Mouse (Mus musculus): ENCODE data around the gene Fam122a. TPM values are rescaled to one million over a fixed set of nuclear protein-coding genes. Genes with fewer than 3 reads are reported as not detected.
A peak's percentile ranks its signal among the peaks of the same experiment; 100 is the strongest.

The Fam122a gene
- polyA plus RNA-seq, 1 experiment from 2014 or later: 54.1 TPM

- H3K4me1 ChIP-seq (ENCODE audit: control insufficient read depth, insufficient read depth, low read length): no peaks in the 10 kb centered on the region
- H3K9me3 ChIP-seq (ENCODE audit: control insufficient read depth, low read depth, low read length): no peaks in the 10 kb centered on the region
- H3K4me2 ChIP-seq (replicated peaks; ENCODE audit: low read depth, low read length): no peak overlapping the region
- no peaks in the 10 kb centered on the region for H3K36me3 ChIP-seq (ENCODE audit: control insufficient read depth, insufficient read depth, low read length)
- no peaks in the 10 kb centered on the region for H3K27me3 ChIP-seq (ENCODE audit: control insufficient read depth, insufficient read depth, low read length)
- no peak overlapping the region for H3K9ac ChIP-seq (replicated peaks; ENCODE audit: low read depth, low read length)
- WGBS: 86% methylated on average over 2 of the region's 2 CpGs
- no peak overlapping the region for H3K27ac ChIP-seq (ENCODE audit: low read length)
- no peak for ATAC-seq (ENCODE audit: insufficient number of reproducible peaks, insufficient read depth, low FRiP score, low read depth)
- H3K4me3 ChIP-seq (ENCODE audit: low read depth, low read length): no peak overlapping the region
Measured at GRCm38 (mm10) chr19:24431381-24431780, 45.8 kb downstream of the Fam122a start.

- Histone ChIP-seq H3K27ac (ENCODE audit: low read length) (no peak overlapping the region), H3K9ac (replicated peaks; ENCODE audit: low read depth, low read length) (no peak overlapping the region), H3K4me2 (replicated peaks; ENCODE audit: low read depth, low read length) (no peak overlapping the region), H3K27me3 (ENCODE audit: control insufficient read depth, insufficient read depth, low read length) (no peaks in the 10 kb centered on the region), H3K4me3 (ENCODE audit: low read depth, low read length) (no peak overlapping the region), H3K9me3 (ENCODE audit: control insufficient read depth, low read depth, low read length) (no peaks in the 10 kb centered on the region), H3K4me1 (ENCODE audit: control insufficient read depth, insufficient read depth, low read length) (no peaks in the 10 kb centered on the region), H3K36me3 (ENCODE audit: control insufficient read depth, insufficient read depth, low read length) (no peaks in the 10 kb centered on the region)
- WGBS: 91% methylated on average over 3 of the region's 3 CpGs
- no peak for ATAC-seq (ENCODE audit: insufficient number of reproducible peaks, insufficient read depth, low FRiP score, low read depth)
Measured at GRCm38 (mm10) chr19:24428011-24428410, 49.1 kb downstream of the Fam122a start.

- Histone ChIP-seq H3K4me1 (ENCODE audit: control insufficient read depth, insufficient read depth, low read length) (no peaks in the 10 kb centered on the region), H3K9me3 (ENCODE audit: control insufficient read depth, low read depth, low read length) (no peaks in the 10 kb centered on the region), H3K9ac (replicated peaks; ENCODE audit: low read depth, low read length) (no peak overlapping the region), H3K27ac (ENCODE audit: low read length) (0 out of 2 replicates have a peak overlapping the region, but pooled peaks have one; percentile 18), H3K27me3 (ENCODE audit: control insufficient read depth, insufficient read depth, low read length) (no peaks in the 10 kb centered on the region), H3K36me3 (ENCODE audit: control insufficient read depth, insufficient read depth, low read length) (no peaks in the 10 kb centered on the region), H3K4me3 (ENCODE audit: low read depth, low read length) (no peak overlapping the region), H3K4me2 (replicated peaks; ENCODE audit: low read depth, low read length) (no peak overlapping the region)
- WGBS: 42% methylated on average over 4 of the region's 4 CpGs
- ATAC-seq (ENCODE audit: insufficient number of reproducible peaks, insufficient read depth, low FRiP score, low read depth): peak; percentile 88
Measured at GRCm38 (mm10) chr19:24427258-24427657, 49.9 kb downstream of the Fam122a start.

GRCm38 (mm10) chr19:24426759-24427181 is 50.4 kb downstream of the Fam122a start:
- H3K4me1 ChIP-seq (ENCODE audit: control insufficient read depth, insufficient read depth, low read length): no peaks in the 10 kb centered on the region
- H3K9ac ChIP-seq (replicated peaks; ENCODE audit: low read depth, low read length): no peak overlapping the region
- WGBS: 77% methylated on average over 7 of the region's 7 CpGs
- no peaks in the 10 kb centered on the region for H3K36me3 ChIP-seq (ENCODE audit: control insufficient read depth, insufficient read depth, low read length)
- H3K9me3 ChIP-seq (ENCODE audit: control insufficient read depth, low read depth, low read length): no peaks in the 10 kb centered on the region
- no peak overlapping the region for H3K4me2 ChIP-seq (replicated peaks; ENCODE audit: low read depth, low read length)
- peak overlapping the region; percentile 18; the same call in 1 of the 2 replicates for H3K27ac ChIP-seq (ENCODE audit: low read length)
- H3K27me3 ChIP-seq (ENCODE audit: control insufficient read depth, insufficient read depth, low read length): no peaks in the 10 kb centered on the region
- no peak; the same call in 1 of the 2 replicates for ATAC-seq (ENCODE audit: insufficient number of reproducible peaks, insufficient read depth, low FRiP score, low read depth)
- H3K4me3 ChIP-seq (ENCODE audit: low read depth, low read length): no peak overlapping the region

Other genes with a start within 250 kb of the Fam122a start
- 44.1 and 49.6 TPM in 2 replicates for gene Fxn, start 196.8 kb downstream of the Fam122a start, polyA plus RNA-seq (2014; fragmentation: Nextera tagmentation; extraction: Ambion mirVana)
- 1.8 and 2.5 TPM in 2 replicates for gene Pip5k1b, start 78.5 kb upstream of the Fam122a start, polyA plus RNA-seq (2014; fragmentation: Nextera tagmentation; extraction: Ambion mirVana)
- 13.7 and 14.5 TPM in 2 replicates for gene Tmem252, start 196.7 kb upstream of the Fam122a start, polyA plus RNA-seq (2014; fragmentation: Nextera tagmentation; extraction: Ambion mirVana)